Mouse (Mus musculus): ENCODE measurements around the gene Ly6g6e.

- TF ChIP-seq POLR2A (IDR thresholded peaks at IDR 0.05; ENCODE audit: borderline replicate concordance, insufficient read depth, low read length) (no peak), CTCF (IDR thresholded peaks at IDR 0.05; ENCODE audit: borderline replicate concordance, insufficient read depth, low read depth, low read length) (no peak)
Measured at GRCm38 (mm10) chr17:35043794-35044193, 32.9 kb upstream of the Ly6g6e start.

Data from cerebellum, adult 2 months (tissue).